Mouse (Mus musculus) T-cell, adult 2 months (primary cell): ENCODE results near the gene Entpd1.

Experiments used
- DNase-seq: peaks from one replicate; pipeline ENCODE4 v3.0.0; 2022; ENCODE audit warnings: low spot score

Gene Entpd1

DNA sequence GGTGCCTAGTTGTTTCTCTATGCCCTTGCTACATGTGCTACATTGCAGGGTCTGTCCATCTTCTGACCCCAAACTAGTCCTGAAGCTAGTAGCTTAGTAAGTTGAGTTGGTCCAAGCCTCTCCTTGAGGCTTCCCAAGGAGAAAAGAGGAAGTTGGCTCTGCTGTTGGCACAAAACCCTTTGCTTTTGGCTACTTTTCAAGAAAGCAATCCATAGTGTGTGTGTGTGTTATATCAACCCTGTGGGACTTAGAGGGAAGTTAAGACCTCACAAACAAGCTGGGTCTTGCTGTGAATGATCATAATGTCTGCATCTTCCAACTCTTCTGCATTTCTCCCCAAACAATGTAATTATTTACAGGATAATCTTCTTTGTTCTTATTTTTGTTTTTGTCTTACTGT lies 16.8 kb downstream of the Entpd1 start:
- no peak for DNase-seq

DNA sequence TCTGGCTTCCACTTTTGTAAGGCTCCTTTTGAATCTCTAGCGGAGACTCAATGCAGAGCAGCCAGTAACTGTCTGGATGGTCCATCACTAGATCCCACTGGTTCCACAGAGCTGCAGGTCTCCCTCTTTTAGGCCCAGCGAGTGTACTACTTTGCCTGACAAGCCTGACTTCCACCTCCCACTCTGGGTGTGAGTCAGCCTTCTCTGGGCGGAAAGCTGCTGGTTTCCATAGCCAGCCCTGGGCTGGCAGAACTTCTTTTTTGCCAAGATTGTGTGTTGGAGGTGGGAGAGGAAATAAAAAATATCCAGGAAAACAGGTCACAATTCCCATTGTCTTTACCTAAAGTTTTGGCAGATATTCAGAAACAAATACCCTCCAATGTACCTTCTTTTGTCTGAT lies 17.9 kb downstream of the Entpd1 start:
- DNase-seq, result no peak

DNA sequence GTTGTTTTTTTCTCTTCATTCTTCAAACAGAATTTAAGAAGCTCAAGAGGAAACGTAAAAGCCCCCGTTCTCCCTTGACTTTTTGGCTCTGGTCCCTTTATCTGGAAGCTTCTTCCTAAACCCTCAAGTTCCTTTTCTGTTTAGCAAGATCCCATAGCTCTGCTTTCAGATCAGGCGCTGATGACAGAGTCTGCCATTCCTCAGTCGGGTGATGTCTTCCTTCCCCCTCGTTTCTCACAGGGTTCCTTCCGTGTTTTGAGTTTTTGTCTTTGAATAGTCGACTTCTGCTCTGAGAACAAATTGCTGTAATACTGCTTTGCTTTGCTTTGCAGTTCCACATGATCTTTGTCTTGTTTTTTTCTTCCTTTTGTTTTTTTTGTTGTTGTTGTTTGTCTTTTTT lies 18.4 kb downstream of the Entpd1 start:
- no peak for DNase-seq

DNA sequence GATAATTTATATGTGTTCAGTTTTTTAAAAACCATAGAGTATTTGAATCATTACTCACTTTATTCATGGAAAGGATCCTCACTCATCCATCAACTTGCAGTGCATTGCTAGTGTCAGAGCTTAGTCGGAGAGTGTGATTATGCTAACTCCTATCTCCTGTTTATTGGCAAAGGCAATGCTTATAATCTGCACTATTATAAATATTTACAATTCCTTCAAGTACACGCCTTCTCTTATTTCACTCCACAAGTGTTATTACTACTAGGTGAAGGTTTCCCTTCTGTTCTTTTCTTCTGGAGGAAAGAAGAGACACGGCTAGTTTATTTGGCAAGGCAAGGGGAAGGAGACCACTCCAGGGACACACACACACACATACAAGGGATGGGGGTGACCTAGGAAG lies 20.0 kb downstream of the Entpd1 start:
- no peak for DNase-seq

DNA sequence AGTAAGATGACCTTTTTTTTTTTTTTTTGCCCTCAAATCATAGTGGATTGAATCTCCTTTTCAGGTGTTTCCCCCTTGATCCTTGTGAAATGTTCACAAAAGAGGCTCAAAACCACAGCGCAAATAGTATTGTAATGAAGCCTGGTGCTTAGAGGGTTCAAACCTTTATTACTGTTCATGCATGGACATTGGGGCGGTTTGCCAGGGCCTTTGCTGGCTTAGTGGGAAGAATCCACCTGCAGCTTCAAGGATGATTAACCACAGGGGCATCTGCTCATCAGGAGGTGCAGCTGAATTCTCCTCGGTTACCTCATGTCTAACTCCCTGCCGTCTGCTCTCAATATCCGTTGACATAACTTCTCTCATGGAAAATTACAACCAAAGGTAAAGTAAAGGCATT lies 20.5 kb downstream of the Entpd1 start:
- no peak for DNase-seq

DNA sequence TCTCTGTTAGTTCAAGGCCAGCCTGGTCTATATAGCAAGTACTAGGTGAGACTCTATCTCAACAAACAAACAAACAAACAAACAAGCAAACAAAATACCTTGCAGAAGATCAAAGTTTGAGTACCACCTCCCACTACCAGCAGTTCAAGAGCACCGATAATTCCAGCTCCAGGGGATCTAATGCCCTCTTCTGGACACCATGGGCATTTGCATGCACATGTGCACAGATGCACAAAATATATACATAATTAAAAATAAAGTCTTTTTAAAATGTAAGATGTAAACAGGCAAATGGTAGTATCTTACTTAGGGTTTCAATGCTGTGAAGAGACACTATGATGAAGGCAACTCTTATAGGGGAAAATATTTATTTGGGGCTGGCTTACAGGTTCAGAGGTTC lies 21.0 kb downstream of the Entpd1 start:
- no peak for DNase-seq

DNA sequence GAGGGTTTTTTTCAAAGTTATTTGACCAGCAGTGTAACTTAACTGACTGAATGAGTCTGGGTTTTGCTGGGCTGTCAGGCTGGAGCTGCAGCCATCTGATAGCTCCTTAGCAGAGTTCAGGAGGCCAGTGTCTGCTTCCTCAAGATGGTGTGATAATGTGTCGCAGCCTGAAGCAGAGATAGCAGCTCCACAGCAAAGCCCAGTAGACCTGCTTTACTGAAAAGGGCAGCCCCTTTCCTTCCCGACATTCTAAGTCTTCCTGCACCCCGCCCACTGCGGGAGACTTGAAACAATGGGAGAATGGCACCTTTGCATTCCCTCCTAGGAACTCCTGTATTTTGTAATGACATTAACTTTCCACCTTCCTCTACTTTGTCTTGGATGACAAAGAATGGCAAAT lies 24.9 kb downstream of the Entpd1 start:
- no peak for DNase-seq

DNA sequence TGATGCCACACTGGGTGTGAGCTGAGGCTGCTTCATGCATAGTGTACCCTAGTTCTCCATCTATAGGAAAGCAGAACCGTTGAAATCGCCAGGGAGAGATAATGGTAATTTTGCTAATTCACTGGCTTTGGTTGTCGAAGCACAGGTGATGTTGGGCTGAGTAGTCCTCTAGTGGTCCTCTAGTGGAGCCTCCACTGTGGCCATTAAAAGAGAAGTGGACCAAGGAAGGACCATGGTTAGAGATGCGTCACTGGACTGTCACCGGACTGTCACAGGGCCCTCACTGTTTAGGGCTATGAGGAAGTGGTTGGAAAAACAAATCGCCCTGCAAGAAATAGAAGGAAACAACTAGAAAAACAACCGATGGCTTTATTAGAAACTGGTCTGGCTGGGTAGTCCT lies 25.4 kb downstream of the Entpd1 start:
- no peak for DNase-seq

DNA sequence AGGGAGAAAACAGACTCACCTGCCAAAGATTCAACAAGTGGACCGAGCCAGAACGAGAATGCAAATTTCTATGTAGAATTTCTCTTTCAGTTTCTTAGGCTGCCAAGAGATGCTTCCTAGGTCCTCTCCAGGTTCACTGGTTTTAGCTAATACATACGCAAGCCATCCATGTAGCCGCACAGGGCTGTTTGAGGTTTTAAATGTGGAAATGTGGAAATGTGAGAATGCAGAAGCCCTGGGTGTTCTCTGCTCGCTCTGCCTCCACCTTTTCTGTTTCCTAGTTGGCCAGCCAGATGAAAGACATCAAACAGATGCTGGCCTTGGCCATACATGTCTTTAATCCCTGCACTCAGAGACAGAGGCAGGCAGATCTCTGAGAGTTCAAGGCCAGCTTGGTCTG lies 26.4 kb downstream of the Entpd1 start:
- DNase-seq, result no peak

DNA sequence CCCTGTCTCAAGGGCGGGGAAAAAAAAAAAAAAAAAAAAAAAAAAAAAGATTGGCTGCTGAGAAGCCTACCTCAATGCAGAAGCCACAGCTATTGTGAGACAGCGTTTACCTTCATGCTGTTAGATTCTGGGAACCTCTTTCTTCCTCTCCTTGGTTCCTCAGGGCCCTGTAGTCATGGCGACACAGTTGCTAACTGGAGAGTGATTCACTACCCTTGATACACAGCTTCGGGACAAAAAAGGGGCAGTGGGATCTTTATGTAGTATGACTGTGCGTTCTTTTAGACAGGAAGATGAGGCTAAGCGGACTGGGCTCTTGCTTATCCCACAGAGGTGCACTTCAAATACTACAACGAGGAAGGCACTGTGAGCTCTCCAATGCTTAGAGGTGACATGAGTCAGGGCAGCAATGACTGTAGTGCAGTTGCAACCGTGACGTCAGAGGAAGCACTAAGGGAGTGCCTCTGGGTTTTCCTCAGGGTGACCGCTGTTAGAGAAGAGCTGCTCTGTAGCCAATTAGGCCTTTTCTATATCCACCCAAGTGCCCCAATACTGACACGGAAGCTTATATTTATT lies 27.7 kb downstream of the Entpd1 start:
- DNase-seq, result no peak

DNA sequence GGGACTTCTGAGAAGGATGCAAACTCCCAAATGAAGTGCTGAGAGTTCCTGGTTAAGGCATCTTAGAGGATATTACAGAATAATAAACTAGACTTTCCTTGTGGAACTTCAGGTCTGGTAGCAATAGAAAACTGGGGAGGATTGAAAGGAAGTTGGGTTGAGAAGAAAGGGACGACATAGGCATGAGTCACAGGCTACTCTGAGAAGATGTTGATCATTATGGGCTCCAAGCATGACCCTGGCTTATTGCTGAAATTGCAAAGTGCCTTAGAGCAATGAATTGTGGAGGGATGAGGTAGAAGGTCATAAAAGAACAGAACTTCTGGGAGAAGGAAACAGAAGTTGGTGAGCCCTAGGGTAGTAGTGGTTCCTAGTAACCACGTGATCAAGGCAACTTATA lies 28.6 kb downstream of the Entpd1 start:
- DNase-seq, result no peak

DNA sequence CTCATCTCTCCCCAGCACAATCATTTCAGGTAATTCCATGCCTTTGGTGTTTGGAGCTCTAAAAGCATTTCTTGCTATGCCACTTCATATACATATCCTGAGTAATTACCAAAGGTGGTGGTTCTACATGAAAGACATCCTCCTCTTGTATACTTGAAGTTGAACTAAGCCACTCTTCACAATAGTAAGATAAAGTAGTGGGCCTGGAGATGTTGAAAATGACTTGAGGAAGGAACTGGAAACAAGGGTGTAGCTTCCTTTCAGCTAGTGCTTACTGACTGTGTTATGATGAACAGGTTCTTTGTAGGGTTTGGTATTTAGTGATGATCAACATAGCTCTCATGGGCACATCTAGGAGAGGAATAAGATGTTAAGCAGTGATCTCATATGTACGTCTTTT lies 31.7 kb downstream of the Entpd1 start:
- no peak for DNase-seq

DNA sequence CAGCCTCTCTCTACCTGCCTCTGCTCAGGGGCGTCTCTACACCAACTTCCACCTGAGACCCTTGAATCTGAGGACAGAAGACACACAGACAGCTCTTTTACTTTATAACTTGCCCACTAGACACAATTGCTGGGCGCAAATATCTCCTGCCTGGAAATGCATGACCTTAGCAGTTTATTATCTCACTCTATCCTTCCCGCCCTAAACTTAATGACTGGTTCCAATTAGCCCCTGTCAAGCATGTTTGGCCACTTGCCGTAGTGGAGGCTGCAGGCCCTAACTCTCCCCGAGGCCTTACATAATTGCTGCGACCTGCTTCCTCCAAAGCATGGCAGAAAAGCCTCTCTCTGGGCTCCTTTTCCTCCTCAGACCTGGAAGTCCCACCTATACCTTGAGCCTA lies 34.2 kb downstream of the Entpd1 start:
- no peak for DNase-seq

DNA sequence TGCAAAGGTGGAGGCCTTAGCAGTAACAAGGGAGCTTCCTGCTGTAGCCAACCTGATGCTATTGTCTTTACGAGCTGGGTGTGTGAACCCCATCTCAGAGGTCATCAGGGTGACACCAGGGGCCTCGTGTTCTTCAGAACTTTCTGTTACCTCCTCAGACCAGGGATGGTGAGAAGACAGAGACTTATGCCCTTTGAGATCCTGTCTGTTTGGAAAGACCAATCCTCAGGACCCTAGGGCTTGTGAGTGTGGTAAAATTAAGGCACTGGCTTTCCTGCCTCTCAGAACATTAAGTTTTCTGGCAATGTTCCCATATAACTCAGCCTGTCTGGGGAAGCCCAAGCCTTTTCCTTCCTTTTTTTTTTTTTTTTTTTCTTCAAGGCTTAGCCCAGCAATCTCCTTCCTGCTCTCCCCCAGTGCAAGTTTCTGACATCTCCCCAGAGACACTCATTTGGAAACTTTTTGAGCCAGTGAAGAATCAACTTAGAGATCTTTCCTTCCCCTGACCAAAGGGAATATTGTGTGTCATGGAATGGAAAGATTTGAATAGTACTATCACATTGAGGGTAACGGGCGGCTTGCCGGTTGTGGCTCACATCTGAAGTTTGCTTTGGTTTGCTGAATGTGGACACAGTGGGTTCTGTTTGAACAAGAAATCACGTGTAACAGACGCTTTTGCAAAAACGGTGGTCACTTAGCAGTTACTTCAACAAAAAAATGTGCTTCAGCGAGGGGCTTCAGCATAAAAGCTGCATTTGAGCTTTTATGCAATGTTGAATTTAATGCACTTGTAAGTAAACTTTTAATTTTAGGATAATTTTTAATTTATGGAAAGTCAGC lies 35.4 kb downstream of the Entpd1 start:
- DNase-seq, result no peak

DNA sequence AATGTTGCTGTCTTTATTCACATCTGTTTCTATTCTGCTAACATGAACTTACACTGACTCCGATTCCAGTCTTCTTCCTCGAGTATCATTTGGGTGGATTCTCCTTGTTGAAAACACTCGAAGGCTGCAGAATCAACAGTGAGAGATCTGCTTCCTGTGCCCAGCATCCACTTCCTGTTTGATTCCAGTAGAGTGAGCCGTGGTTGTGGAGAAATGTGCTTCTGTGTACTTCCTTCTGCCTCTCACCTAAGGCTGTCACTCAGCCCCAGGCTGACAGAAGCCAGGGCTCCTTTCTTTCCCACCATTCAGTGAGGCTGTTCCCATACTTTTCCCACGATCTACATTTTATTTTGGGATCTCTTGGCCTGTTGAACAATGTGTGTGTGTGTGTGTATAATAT lies 37.9 kb downstream of the Entpd1 start:
- no peak for DNase-seq

DNA sequence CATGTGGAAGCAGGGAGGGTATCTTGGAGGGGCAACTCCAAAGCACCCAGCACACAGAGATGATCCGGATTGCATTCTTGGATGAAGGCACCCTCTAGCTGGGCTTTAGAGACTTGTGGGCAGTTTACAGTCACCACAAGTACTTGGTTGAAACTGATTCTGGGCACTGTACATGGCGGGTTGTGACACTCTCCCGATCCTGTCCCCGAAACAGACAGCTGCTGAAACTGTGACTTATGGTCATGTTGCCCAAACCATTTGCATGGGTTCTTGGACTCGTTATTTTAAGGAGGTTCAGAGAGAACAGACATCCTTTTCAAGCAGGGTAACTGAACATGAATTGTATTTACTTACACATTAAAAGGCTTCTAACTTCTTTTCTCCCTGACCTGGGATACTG lies 44.0 kb downstream of the Entpd1 start:
- DNase-seq, result no peak

DNA sequence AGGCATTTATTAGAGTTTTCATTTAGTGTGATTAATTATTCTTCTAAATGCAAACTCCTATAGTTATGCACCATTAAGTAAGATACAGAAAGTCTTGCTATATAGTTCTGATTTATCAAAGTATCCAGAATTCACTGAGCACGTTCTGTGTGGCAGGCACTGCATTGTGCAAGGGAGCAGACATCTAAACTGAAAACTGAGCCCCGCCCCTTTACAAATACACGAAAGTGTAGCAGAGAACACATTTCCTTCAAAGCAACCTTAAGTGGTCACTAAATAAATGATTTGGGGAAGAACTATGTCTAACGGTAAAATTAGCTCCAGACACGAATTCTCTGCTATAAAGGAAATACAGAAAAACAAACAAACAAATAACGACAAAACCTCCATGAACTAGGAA lies 46.1 kb downstream of the Entpd1 start:
- no peak for DNase-seq

DNA sequence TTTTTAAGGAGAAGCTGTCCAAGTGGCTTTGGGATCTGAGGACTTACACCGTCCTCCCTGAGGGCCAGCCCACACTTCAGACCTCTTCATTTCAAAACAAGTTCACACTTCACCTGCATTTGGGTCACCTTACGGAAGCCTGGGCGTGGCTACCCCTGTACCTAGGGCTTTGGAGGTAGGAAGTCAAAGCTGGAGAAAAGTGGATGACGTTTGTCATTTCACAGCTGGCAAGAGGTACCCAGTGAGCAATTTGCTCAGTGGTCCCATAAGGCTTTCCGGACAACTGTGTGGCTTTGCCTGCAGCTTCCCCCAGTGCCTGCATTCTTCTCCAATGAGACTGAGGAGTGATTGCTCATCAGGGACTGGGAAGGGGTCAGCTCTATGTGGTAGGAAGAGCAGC lies 46.8 kb downstream of the Entpd1 start:
- no peak for DNase-seq

DNA sequence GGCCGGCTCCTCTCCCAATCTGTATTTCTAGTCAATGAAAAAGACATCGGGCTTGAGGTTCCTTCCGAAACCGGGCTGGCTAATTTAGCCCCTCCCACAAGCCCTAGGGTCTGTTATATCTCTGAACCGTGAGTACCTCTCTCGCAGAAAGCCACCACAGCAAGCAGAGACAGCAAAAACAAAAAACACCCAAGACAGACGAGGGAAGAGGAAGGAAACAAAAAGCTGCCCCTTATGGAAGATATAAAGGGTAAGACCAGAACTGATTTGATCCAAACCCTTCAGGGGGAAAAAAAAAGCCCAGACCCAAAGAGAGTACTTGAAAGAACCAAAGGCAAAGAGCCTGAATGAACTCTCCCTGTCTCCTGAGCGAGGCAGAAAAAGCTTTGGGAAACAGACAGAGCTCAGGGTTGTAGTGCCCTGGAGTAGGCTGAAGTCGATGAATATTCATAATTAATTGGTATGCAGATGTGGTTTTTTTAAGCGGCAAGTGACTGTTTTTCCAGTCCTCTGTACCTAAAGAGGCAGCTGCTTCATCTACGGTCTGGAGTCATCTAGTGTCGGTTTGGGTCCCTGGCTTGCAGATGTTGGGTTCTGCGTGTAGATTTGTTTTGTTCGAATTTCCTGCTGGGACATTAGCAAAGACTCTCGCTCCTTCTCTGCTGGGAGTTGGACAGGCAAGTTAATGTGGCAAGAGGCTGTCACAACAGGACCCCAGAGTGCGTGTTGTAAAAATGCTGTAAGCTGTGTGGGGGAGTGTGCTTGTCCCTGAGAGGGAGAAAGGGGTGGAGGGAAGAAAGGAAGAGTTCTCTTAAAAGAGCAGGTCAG lies 47.7 kb downstream of the Entpd1 start:
- DNase-seq, result peak; percentile 10

DNA sequence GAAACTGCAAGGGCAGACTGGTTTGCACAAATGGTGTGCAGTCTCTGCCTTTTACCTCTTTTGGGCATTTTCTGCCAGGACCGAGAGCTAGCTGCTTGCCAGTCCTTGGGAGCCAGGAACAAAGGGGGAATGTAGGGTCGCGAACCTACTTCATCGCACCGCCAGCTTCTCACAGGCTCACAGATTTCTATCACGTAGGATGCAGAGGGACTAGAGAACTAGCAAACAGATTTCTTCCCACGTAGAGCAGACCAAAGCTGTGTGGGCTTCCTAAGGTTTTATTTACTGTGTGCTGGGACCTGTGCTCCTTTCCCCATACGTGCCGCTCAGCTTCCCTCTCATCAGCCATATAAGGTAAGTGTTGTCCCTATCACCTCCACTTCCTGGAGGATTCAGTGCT lies 48.3 kb downstream of the Entpd1 start:
- DNase-seq, result no peak

DNA sequence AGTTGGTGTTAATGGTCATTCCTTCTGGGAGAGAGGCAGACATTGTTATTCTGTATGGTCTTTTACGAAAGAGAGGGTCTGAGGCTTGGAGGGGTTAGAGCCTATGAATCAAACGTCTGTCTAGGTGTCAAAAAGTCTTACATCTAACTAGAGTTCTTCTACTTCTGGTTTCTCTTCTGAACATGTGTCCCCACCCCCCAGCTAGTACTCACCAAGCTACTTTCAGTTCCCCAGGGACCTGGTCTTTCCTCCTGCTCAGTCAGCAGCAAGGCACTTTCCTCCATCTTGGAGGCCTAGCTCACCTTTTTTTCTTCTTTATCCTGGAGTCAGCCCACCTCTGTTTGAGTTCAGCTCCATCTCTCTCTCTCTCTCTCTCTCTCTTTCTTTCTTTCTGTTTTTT lies 48.9 kb downstream of the Entpd1 start:
- DNase-seq, result peak; percentile 31

DNA sequence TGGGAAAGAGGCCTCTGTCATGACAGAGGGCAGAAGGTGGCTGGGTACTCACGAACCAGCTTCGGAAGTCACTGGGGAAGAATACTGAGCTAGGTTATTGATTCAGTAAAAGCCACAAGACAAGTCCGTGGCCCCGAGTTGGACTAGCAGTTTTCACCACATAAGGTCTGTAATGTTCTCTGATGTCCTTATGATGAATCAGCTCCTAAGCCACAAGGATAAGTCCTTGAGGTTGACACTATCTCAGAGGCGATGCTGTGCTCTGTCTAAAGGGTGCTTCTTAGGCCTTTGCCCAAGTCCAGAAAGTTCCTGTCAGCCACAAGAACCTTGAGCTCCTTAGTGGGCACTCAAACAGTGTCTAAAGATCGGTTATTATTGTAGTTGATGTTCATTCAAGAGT lies 49.7 kb downstream of the Entpd1 start:
- DNase-seq, result no peak

DNA sequence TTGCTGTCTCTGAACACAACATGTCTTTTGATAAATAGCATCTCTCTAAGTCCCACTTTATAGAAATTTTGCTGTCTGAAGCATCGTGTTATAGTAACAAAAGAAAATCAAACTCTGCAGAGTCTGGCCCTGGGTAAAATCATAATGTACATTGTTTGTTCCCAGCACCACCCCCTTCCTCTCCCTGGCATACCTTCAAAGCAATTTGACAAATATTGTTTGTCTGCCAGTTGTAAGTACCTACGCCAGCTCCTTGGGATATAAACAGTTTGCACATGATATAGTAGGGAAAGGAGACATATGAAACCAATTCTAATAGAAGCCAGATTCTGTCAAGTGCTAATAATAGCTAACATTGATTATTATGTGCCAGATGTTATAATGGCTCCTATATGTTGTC lies 50.6 kb downstream of the Entpd1 start:
- no peak for DNase-seq
